Comparison of ENCODE assay signal across 20 mouse cellular contexts in genomic region chr11:35417911-35418552, GRCm38 (mm10).
DNase-seq lines count a peak whose midpoint lies in the region; ATAC-seq lines count a peak whose summit lies in the region.
"Had no signal": no experiment of that assay in that cellular context is flagged by ENCODE, and none has a peak within 500 bp of the region (broad histone marks: within the 10 kb centered on the region; RNA-seq: fewer than 3 reads in every experiment).

No protein-coding gene starts in this region.

- no peak overlapping the region; the same call in 1 of the 2 replicates for H3K4me2 ChIP-seq in embryonic facial prominence, embryonic 12.5 days (replicated peaks)
- peak overlapping the region; percentile 11; the same call in 1 of the 2 replicates for H3K4me2 ChIP-seq in limb, embryonic 12.5 days
- H3K4me2 ChIP-seq in forebrain, embryonic 11.5 days (ENCODE audit: low read depth, low read length, severe bottlenecking): no peak overlapping the region
- H3K4me2 ChIP-seq in intestine, embryonic 15.5 days (replicated peaks): no peak overlapping the region
- H3K4me2 ChIP-seq: heart, embryonic 11.5 days; hindbrain, embryonic 15.5 days; liver, embryonic 13.5 days; midbrain, embryonic 13.5 days had no signal

- H3K36me3 ChIP-seq in embryonic facial prominence, embryonic 12.5 days: no peaks in the 10 kb centered on the region
- H3K36me3 ChIP-seq in limb, embryonic 12.5 days: no peaks in the 10 kb centered on the region
- H3K36me3 ChIP-seq in forebrain, embryonic 11.5 days (ENCODE audit: control insufficient read depth, insufficient read depth, low read length): no peaks in the 10 kb centered on the region
- no peaks in the 10 kb centered on the region for H3K36me3 ChIP-seq in intestine, embryonic 15.5 days
- H3K36me3 ChIP-seq: hindbrain, embryonic 15.5 days; liver, embryonic 13.5 days; midbrain, embryonic 13.5 days had no signal

- ATAC-seq in embryonic facial prominence, embryonic 12.5 days (ENCODE audit: insufficient number of reproducible peaks, insufficient read depth, low FRiP score, low TSS enrichment): no peak
- no peak for ATAC-seq in limb, embryonic 12.5 days (ENCODE audit: insufficient number of reproducible peaks, insufficient read depth, low FRiP score, low TSS enrichment, low read depth)
- no peak for ATAC-seq in forebrain, embryonic 11.5 days (replicated peaks; ENCODE audit: low FRiP score)
- ATAC-seq in intestine, embryonic 15.5 days: no peak
- ATAC-seq in inflammation-experienced regulatory T-cells, adult 6 months: no peak
- ATAC-seq: activated CD4-positive, CD25-positive, alpha-beta regulatory T cell, adult 4 months; midbrain, embryonic 13.5 days had no signal

- H3K9me3 ChIP-seq in embryonic facial prominence, embryonic 12.5 days: no peaks in the 10 kb centered on the region
- H3K9me3 ChIP-seq in limb, embryonic 12.5 days: no peaks in the 10 kb centered on the region
- no peaks in the 10 kb centered on the region for H3K9me3 ChIP-seq in forebrain, embryonic 11.5 days (ENCODE audit: control insufficient read depth, low read length)
- H3K9me3 ChIP-seq in intestine, embryonic 15.5 days: no peaks in the 10 kb centered on the region
- H3K9me3 ChIP-seq: hindbrain, embryonic 15.5 days; liver, embryonic 13.5 days; midbrain, embryonic 13.5 days had no signal

- H3K4me1 ChIP-seq in embryonic facial prominence, embryonic 12.5 days: peaks cover 44% of the 10 kb centered on the region
- peaks cover 57% of the 10 kb centered on the region for H3K4me1 ChIP-seq in limb, embryonic 12.5 days (replicated peaks)
- H3K4me1 ChIP-seq in forebrain, embryonic 11.5 days (replicated peaks; ENCODE audit: control insufficient read depth, insufficient read depth, low read length): peaks cover 6% of the 10 kb centered on the region; the same call in 1 of the 2 replicates
- H3K4me1 ChIP-seq in intestine, embryonic 15.5 days (replicated peaks): peaks cover 10% of the 10 kb centered on the region; the same call in 1 of the 2 replicates

- no peak overlapping the region for H3K4me3 ChIP-seq in embryonic facial prominence, embryonic 12.5 days
- no peak overlapping the region for H3K4me3 ChIP-seq in limb, embryonic 12.5 days (replicated peaks)
- H3K4me3 ChIP-seq in forebrain, embryonic 11.5 days (ENCODE audit: low read depth, low read length): no peak overlapping the region
- no peak overlapping the region for H3K4me3 ChIP-seq in intestine, embryonic 15.5 days (replicated peaks)
- H3K4me3 ChIP-seq: hindbrain, embryonic 15.5 days; liver, embryonic 13.5 days; midbrain, embryonic 13.5 days had no signal

- no peak overlapping the region for H3K9ac ChIP-seq in embryonic facial prominence, embryonic 12.5 days
- H3K9ac ChIP-seq in limb, embryonic 12.5 days (replicated peaks): no peak overlapping the region
- H3K9ac ChIP-seq in forebrain, embryonic 11.5 days (ENCODE audit: low read length): no peak overlapping the region
- no peak overlapping the region for H3K9ac ChIP-seq in intestine, embryonic 15.5 days
- H3K9ac ChIP-seq: hindbrain, embryonic 15.5 days; liver, embryonic 13.5 days; midbrain, embryonic 13.5 days had no signal

- H3K27ac ChIP-seq in embryonic facial prominence, embryonic 12.5 days: peak overlapping the region; percentile 46; the same call in 1 of the 2 replicates
- H3K27ac ChIP-seq in limb, embryonic 12.5 days: peak overlapping the region; percentile 24; the same call in 1 of the 2 replicates
- no peak overlapping the region for H3K27ac ChIP-seq in forebrain, embryonic 11.5 days (ENCODE audit: low read depth, low read length)
- H3K27ac ChIP-seq in intestine, embryonic 15.5 days: no peak overlapping the region
- H3K27ac ChIP-seq: hindbrain, embryonic 15.5 days; liver, embryonic 13.5 days; midbrain, embryonic 13.5 days had no signal

- peak; percentile 85 for DNase-seq in ES-CJ7 (ENCODE audit: low read depth, low spot score)
- DNase-seq in MN1 (ENCODE audit: low spot score): peak; percentile 24
- DNase-seq in forebrain, embryonic 11.5 days (ENCODE audit: low spot score): no peak
- no peak for DNase-seq in adrenal gland, postnatal 10 days
- DNase-seq: adrenal gland, postnatal 36 days; cerebellum, adult 2 months; gastrocnemius, postnatal 36 days; heart, postnatal 14 days; kidney, adult 8-10 months; kidney, postnatal 4 days; liver, embryonic 13.5 days; spleen, adult 18-20 months had no signal

- H3K27me3 ChIP-seq in embryonic facial prominence, embryonic 12.5 days: no peaks in the 10 kb centered on the region
- H3K27me3 ChIP-seq in limb, embryonic 12.5 days: no peaks in the 10 kb centered on the region
- no peaks in the 10 kb centered on the region for H3K27me3 ChIP-seq in forebrain, embryonic 11.5 days (ENCODE audit: control insufficient read depth, insufficient read depth, low read length)
- H3K27me3 ChIP-seq in intestine, embryonic 15.5 days (replicated peaks): no peaks in the 10 kb centered on the region
- H3K27me3 ChIP-seq: liver, embryonic 13.5 days had no signal

- WGBS in embryonic facial prominence, embryonic 12.5 days: 21% methylated on average over 13 of the region's 13 CpGs
- 9% methylated on average over 13 of the region's 13 CpGs for WGBS in limb, embryonic 12.5 days
- WGBS in forebrain, embryonic 11.5 days: 60% methylated on average over 13 of the region's 13 CpGs
- WGBS in intestine, embryonic 15.5 days: 47% methylated on average over 13 of the region's 13 CpGs

Comparison
In these comparisons a context has a peak if more than half of its experiments do, and no peak if none do; other contexts are left out.
1. DNase-seq: peak in ES-CJ7 (single experiment) and MN1 (single experiment); none in forebrain, embryonic 11.5 days (single experiment) and adrenal gland, postnatal 10 days (single experiment).
2. H3K27ac ChIP-seq: peak in embryonic facial prominence, embryonic 12.5 days (single experiment) and limb, embryonic 12.5 days (single experiment); none in forebrain, embryonic 11.5 days (single experiment) and intestine, embryonic 15.5 days (single experiment).